Comparison of ENCODE assay signal across 11 mouse cellular contexts in genomic region chr2:125765029-125765428, GRCm38 (mm10). TPM values are rescaled to one million over a fixed set of nuclear protein-coding genes. Genes with fewer than 3 reads are reported as not detected.
DNase-seq lines count a peak whose midpoint lies in the region; ATAC-seq and TF ChIP-seq lines count a peak whose summit lies in the region.
"Had no signal": no experiment of that assay in that cellular context is flagged by ENCODE, and none has a peak within 500 bp of the region (broad histone marks: within the 10 kb centered on the region; RNA-seq: fewer than 3 reads in every experiment).

No protein-coding gene starts in this region.

- no peak overlapping the region for H3K4me3 ChIP-seq in left cerebral cortex, adult 2 months
- H3K4me3 ChIP-seq: lung, embryonic 15.5 days had no signal

- peak; percentile 21 for DNase-seq in embryo, embryonic 10 days (ENCODE audit: low spot score)
- DNase-seq in embryo, embryonic 10.5 days (ENCODE audit: low spot score): no peak
- DNase-seq in left cerebral cortex, adult 2 months (ENCODE audit: extremely low spot score in 1 of 2, low spot score in 2 of 2): no peak
- DNase-seq in left cerebral cortex, postnatal 14 days (ENCODE audit: low spot score in 2 of 2): no peak
- DNase-seq in naive thymus-derived CD4-positive, alpha-beta T cell, adult 2 months (ENCODE audit: low read depth): peak; percentile 33
- no peak for DNase-seq in ovary, postnatal 14 days (ENCODE audit: low spot score)
- DNase-seq in spleen, postnatal 10 days (ENCODE audit: low spot score in 2 of 2): no peak
- DNase-seq: cerebellum, adult 9-11 months; gastrocnemius, postnatal 25 days had no signal

- H3K27ac ChIP-seq in left cerebral cortex, adult 2 months: no peak overlapping the region
- H3K27ac ChIP-seq: lung, embryonic 15.5 days had no signal

- peak; percentile 52 for TF ChIP-seq CTCF in left cerebral cortex, adult 2 months (IDR thresholded peaks at IDR 0.05)

- peak; percentile 78 for ATAC-seq in common myeloid progenitor, adult 5-6 weeks (replicated peaks; ENCODE audit: low read depth, poor library complexity, severe bottlenecking)

- intact Hi-C loops in left cerebral cortex, adult 2 months (cut with DNase I): loop anchor here (2.0 kb wide), 1 partner anchor 72 kb away; no protein-coding TSS in a partner anchor
- intact Hi-C loops in left cerebral cortex, postnatal 14 days (cut with DNase I): no loop called here

RNA-seq across cellular contexts. Expression of gene Secisbp2l, which starts 17.6 kb away (rescaled TPM):
- 100 to 1,000 TPM in 1 of 2 experiments, 10 to 100 TPM in 1; 97.4 to 100 TPM for total RNA-seq in left cerebral cortex, adult 2 months (2021)
- total RNA-seq in left cerebral cortex, postnatal 14 days (2021): 100 to 1,000 TPM; 115 to 117 TPM
- 15.7 and 19.7 TPM in 2 replicates for total RNA-seq in common myeloid progenitor, adult 5-6 weeks (2017)

RNA-seq across cellular contexts. Expression of gene Shc4, which starts 41.1 kb away (rescaled TPM):
- 1 to 10 TPM; 4.6 to 5.5 TPM for total RNA-seq in left cerebral cortex, adult 2 months (2021)
- 1 to 10 TPM; 4.9 to 5.5 TPM for total RNA-seq in left cerebral cortex, postnatal 14 days (2021)
- 0.96 TPM in 1 of 2 replicates, not detected in the other for total RNA-seq in common myeloid progenitor, adult 5-6 weeks (2017)

Comparison
In these comparisons a context has a peak if more than half of its experiments do, and no peak if none do; other contexts are left out.
1. DNase-seq: peak in embryo, embryonic 10 days (single experiment) and naive thymus-derived CD4-positive, alpha-beta T cell, adult 2 months (single experiment); none in embryo, embryonic 10.5 days (single experiment), left cerebral cortex, adult 2 months (0 of 2), left cerebral cortex, postnatal 14 days (0 of 2), ovary, postnatal 14 days (single experiment) and spleen, postnatal 10 days (0 of 2).